Mouse (Mus musculus) spleen, adult 12 weeks (tissue): Measurements from ENCODE around the gene Ahrr.
A peak's percentile ranks its signal among the peaks of the same experiment; 100 is the strongest.

Experiments
- DNase-seq: peaks from one replicate; pipeline ENCODE4 v3.0.0; 2022; ENCODE audit warnings: low spot score

Ahrr gene

DNA sequence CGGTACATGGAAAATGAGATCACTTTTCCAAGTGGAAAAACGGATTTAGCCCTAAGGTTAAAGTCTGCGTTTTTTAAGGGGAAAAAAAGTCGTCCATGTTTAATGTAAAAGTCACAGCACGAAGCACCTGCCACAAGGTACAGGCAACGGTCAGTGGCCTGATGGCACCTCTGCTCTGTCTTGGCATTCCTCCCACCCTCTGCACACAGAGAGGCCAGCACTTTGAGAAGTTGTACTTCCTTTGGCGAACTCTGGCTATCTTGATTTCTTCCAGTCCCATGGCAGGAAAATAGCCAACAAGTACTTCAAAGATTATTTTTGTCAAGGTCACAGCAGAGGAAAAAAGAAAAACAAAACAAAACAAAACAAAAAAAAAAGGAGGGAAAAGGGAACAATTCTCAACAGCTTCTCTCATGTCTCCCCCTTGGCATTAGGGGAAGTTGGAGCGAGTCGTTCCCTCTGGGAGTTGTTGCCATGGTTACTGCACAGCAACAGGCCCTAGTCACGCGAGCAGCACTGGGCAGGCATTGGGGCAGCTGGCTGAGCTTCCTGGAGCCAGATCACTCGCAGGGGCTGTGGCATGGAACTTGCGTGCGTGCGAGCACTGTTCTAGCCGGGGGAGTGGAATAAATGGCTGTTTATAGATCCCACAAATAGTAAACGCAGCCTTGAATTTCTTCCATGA is 46.8 kb downstream of the Ahrr start:
- no peak for DNase-seq

DNA sequence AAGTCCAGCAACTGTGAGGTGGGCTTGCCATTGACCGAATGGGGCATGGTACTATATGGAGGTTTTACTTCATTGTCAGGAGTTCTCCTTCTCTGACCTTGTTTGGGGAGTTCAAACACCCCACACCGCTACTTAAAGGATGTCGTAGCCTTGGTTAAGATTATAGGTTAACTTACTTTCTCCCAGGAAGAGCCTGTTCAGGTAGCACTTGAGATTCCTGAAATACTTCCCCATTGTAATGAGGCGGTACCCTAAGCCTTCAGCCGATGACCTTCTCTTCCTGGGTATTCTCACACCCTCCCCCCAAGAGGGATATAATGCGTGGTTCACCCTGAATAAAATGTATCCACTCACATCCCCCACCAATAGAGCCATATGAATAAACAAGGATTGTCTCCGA is 54.6 kb downstream of the Ahrr start:
- DNase-seq: no peak

DNA sequence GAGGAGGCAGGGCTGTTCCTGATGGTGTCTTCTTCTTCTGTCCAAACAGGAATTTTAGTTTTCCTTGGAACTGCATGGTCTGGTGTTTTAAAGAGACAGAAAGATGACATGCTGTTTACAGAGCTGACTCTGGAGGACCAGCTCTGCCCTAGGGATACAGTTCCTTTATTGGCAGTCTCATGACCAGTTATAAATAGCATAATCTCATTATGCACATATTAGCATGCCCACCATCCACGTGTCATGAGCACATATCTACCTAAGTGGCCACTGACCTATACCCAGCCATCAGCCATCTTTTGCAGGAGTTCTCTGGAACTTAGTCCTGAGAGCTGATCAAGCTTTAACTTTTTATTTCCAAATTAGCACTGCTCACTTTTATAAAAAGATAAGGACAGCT is 71.5 kb downstream of the Ahrr start:
- DNase-seq: no peak

- DNase-seq: no peak
Observed at GRCm38 (mm10) chr13:74218441-74218840, 73.7 kb downstream of the Ahrr start.

DNA sequence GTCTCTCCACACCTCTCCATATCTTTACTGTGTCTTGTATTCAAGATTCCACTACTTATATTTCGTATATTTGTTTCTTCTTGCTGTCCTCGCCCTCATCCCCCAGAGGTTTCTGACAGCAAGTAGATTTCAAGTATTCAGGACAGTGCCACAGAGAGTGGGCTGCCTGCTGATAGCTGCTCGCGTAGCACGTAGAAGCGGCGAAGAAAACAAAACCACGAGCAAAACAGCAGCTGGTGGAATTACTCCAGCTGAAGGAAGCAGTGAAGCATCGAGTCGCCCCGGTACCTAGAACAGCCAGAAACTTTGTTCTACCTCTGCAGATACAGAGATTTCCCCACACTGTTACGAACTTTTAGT is 83.2 kb downstream of the Ahrr start:
- DNase-seq: no peak

DNA sequence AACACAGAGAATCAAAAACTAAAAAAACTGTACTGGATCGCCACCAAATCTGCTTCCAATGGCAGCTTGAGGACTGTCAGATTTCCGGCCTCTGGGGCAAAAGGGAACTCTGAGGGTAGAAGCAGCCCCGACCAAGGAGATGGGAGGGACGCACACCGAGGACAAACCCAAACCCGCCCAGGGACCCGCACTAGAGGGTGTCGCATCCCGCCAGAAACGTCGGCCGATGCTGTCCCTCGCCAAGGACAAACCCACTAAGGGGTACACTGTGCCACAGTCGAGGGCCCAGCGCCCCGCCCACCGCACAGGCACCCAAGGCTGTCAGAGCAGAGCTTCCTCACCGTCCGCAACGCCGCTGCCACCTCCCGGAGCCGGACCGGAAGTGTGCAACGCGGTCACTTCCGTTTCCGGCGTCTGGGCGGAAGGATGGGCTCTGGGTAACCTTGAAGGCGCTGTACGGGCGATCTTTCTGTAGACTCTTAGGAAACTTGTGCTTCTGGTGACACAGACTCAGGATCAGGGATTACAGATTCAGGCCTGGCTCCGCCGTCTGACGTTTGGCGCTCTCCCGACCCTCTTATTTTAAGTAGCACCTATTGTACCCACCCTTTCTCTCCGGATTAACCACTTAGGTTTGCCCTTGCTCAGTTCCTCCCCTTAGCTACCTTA is 83.7 kb downstream of the Ahrr start, which contains the start of gene Exoc3:
Exoc3 (minus strand) TSS at position 416 of the 669 bp plus-strand sequence.
- peak; percentile 84 for DNase-seq

GRCm38 (mm10) chr13:74196451-74196850 is 95.7 kb downstream of the Ahrr start:
- no peak for DNase-seq

GRCm38 (mm10) chr13:74192613-74193012 is 99.5 kb downstream of the Ahrr start:
- DNase-seq: no peak

DNA sequence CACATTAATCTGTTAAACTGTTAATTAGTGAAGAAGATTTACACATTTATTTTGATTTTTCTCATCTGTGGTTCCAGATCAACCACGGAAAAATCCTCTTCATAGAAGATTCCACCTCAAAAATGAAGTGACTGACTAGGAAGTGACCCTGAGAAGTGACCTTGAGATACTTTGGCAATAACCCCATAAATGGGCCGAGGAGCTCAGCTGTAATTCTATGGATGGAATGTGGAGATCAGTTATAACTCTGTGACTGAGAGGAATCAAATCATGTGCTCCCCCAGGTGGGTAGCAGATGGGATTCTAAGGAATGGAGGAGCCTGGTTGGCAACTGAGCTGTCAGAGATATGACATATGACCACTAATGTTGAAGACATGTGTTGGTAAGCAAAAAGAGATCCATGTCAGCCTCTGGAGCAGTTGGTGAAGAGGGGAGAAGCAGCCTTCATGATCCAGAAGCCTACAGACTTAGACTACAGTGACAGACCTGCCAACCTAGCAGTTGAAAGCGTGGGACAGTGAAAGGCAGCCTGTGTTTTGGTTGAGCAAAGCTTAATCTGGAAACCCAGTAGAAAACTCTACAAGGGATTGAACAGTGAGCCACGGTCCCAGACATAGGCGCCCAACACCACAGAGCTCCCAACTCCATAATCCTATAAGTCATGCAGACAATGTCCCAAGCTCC is 109.0 kb downstream of the Ahrr start:
- no peak for DNase-seq

DNA sequence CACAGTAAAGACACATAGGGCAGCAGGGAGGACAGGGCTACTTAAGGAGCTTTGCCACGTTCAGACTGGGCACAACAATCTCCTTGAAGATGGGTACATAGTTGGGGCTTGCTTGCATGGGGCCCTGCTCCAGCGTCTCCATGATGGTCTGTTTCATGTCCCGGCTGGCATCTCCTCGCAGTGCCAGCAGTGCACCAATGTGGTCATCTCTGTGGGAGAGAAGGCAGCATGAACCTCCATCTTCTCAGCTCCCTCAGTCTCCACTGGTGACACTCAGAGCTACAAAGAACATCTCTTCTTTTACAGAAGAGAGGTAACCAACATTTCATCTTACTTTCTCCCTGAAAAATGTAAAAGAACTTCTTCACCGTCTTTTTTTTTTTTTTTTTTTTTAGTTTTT is 120.1 kb downstream of the Ahrr start:
- no peak for DNase-seq

GRCm38 (mm10) chr13:74169446-74170164 is 122.5 kb downstream of the Ahrr start:
- no peak for DNase-seq

- no peak for DNase-seq
Observed at GRCm38 (mm10) chr13:74167492-74167891, 124.6 kb downstream of the Ahrr start.

DNA sequence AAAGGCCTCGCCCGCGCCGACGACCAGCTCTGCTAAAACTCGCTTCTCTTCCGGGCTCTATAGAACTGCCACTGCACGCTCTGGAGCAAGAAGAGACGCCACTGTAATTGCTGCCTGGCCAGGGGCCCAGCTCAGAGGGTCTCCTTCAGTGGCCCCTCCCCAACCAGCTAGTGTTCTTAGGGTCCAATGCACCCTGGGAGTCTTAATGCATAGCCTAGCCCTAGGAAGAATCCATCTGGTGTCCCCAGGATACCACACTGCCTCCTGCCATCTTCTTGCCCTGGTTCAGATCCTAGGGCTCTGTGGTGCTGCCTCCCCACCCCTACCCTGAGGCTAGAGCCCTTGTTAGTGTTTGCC is 125.1 kb downstream of the Ahrr start:
- no peak for DNase-seq

DNA sequence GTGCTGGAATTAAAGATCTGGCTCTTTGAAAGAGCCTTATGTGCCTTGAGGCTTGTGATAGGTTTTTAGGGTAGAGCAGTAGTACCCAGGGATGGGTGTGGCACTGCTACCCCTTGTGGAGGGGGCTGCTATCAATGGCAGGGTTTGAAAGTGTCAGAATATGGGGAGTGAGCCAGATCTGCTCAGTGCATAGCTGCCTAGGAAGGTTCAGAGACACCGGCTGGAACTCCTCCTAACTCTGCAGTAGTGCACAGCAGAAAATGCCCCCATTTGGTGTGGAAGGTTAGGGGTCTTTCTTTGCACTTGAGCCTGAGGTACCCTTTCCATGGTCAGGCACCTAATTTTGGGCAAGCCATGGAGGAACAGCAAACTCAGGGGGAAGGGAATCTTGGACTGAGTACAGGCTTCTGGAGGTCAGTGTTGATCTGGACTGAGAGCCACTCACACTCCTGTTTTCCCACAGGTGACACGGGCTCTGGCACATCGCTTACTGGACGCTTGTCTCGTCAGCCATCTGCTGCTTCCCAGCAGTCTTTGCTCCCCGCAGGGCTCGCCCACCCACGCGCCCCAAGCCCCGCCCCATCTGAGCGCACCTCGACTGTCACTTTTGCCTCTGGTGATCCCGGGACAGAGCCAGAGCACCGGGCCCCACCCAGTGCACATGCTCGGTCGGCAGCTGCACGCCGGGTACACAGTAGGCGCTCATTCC is 125.6 kb downstream of the Ahrr start:
- DNase-seq: peak; percentile 25
